Mouse (Mus musculus) G1E (cell line): ENCODE results near the gene Htr6. TPM values are rescaled to one million over a fixed set of nuclear protein-coding genes. Genes with fewer than 3 reads are reported as not detected.

ENCODE experiments used
- ATAC-seq: 2 replicates; pipeline ENCODE4 v1.8.0; 2016; ENCODE audit warnings: mild to moderate bottlenecking; ENCODE audit not compliant: insufficient number of reproducible peaks, poor library complexity, low FRiP score, severe bottlenecking; ENCODE audit errors: extremely low read depth
- DNase-seq: peaks from one replicate; pipeline ENCODE4 v3.0.0; 2012; ENCODE audit warnings: low spot score
- H3K27me3 ChIP-seq: 2 replicates; pipeline ENCODE4 v1.6.1; 2012; ENCODE audit warnings: mild to moderate bottlenecking, low read length, inconsistent platforms; ENCODE audit not compliant: insufficient read depth
- H3K36me3 ChIP-seq: replicated peaks from 2 replicates; pipeline ENCODE3; 2012; ENCODE audit warnings: mild to moderate bottlenecking, inconsistent platforms
- H3K4me1 ChIP-seq: 2 replicates; pipeline ENCODE4 v1.6.1; 2012; ENCODE audit warnings: low read depth, low read length, inconsistent platforms, mixed read lengths; ENCODE audit not compliant: insufficient read depth
- H3K4me3 ChIP-seq: 2 replicates; pipeline ENCODE4 v1.5.1; 2012; ENCODE audit warnings: low read depth, mild to moderate bottlenecking, inconsistent platforms, low read length, moderate library complexity, mixed read lengths
- H3K9me3 ChIP-seq: replicated peaks from 2 replicates; pipeline ENCODE4 v1.6.1; 2012; ENCODE audit warnings: inconsistent platforms
- CTCF ChIP-seq: IDR thresholded peaks from 2 replicates; pipeline ENCODE4 v1.5.1; 2012; ENCODE audit warnings: low read depth, low read length, inconsistent platforms, mixed read lengths
- GATA1 ChIP-seq: IDR thresholded peaks from 2 replicates; pipeline ENCODE4 v1.6.1; 2012; ENCODE audit warnings: borderline replicate concordance, low read length, inconsistent platforms, mixed read lengths
- GATA2 ChIP-seq: IDR thresholded peaks from 2 replicates; pipeline ENCODE4 v1.6.1; 2012; ENCODE audit warnings: low read depth, low read length, inconsistent platforms, borderline replicate concordance
- POLR2AphosphoS5 ChIP-seq: IDR thresholded peaks from 2 replicates; pipeline ENCODE4 v1.6.1; 2012; ENCODE audit warnings: low read depth, low read length, inconsistent platforms; ENCODE audit not compliant: insufficient replicate concordance
- TAL1 ChIP-seq: conservative IDR thresholded peaks from 2 replicates; pipeline ENCODE4 v1.6.1; 2012; ENCODE audit warnings: low read depth, low read length, inconsistent platforms, mixed read lengths
- polyA plus RNA-seq: library from polyadenylated mRNA; stranded (reverse); fragments of >175 nt; gene quantifications from 2 replicates; pipeline ENCODE4 v1.2.3, GENCODE M21; 2012
- total RNA-seq, 2 experiments: library from RNA; stranded (forward) in 1 of 2; stranded (reverse) in 1 of 2; fragments of 200-1000 nt in 1 of 2; fragments of >200 nt in 1 of 2; fragmentation: Nextera tagmentation in 1 of 2; gene quantifications; 2 replicates each; pipeline ENCODE4 v1.2.3; 2014 to 2017

Gene Htr6
- total and polyA plus RNA-seq, 3 experiments, result not detected

- DNase-seq, result no peak
- Histone ChIP-seq H3K36me3 (no peaks in the 10 kb centered on the region), H3K4me3 (no peak overlapping the region), H3K27me3 (peaks cover 44% of the 10 kb centered on the region), H3K4me1 (peaks cover 15% of the 10 kb centered on the region), H3K9me3 (no peaks in the 10 kb centered on the region)
- no peak for ATAC-seq
- TF ChIP-seq POLR2AphosphoS5 (no peak), GATA1 (no peak), TAL1 (no peak), GATA2 (no peak), CTCF (no peak)
Observed at GRCm38 (mm10) chr4:139081270-139081931, 6.0 kb upstream of the Htr6 start.

- no peaks in the 10 kb centered on the region; the same call in 1 of the 2 replicates for H3K9me3 ChIP-seq
- no peak for ATAC-seq
- no peak for DNase-seq
- no peak overlapping the region for H3K4me3 ChIP-seq
- TF ChIP-seq GATA1 (no peak), CTCF (no peak), GATA2 (no peak), TAL1 (no peak), POLR2AphosphoS5 (no peak)
- no peaks in the 10 kb centered on the region for H3K36me3 ChIP-seq
- peaks cover 42% of the 10 kb centered on the region for H3K27me3 ChIP-seq
- peaks cover 13% of the 10 kb centered on the region for H3K4me1 ChIP-seq
Observed at GRCm38 (mm10) chr4:139080259-139080658, 4.9 kb upstream of the Htr6 start.

- no peak for DNase-seq
- H3K9me3 ChIP-seq, result peaks cover 1% of the 10 kb centered on the region
- no peaks in the 10 kb centered on the region for H3K36me3 ChIP-seq
- H3K4me3 ChIP-seq, result no peak overlapping the region
- peaks cover 11% of the 10 kb centered on the region for H3K4me1 ChIP-seq
- ATAC-seq, result no peak
- H3K27me3 ChIP-seq, result peaks cover 37% of the 10 kb centered on the region
- no peak for TF ChIP-seq POLR2AphosphoS5
- no peak for TF ChIP-seq GATA1
- TF ChIP-seq GATA2, result no peak
- no peak for TF ChIP-seq CTCF
- no peak for TF ChIP-seq TAL1
Observed at GRCm38 (mm10) chr4:139079439-139079838, 4.1 kb upstream of the Htr6 start.

GRCm38 (mm10) chr4:139078726-139079125, 3.4 kb upstream of the Htr6 start:
- Histone ChIP-seq H3K4me3 (no peak overlapping the region), H3K9me3 (peaks cover 6% of the 10 kb centered on the region), H3K36me3 (no peaks in the 10 kb centered on the region), H3K27me3 (peaks cover 43% of the 10 kb centered on the region), H3K4me1 (peaks cover 11% of the 10 kb centered on the region)
- DNase-seq (no peak), ATAC-seq (0 out of 2 replicates have a peak, but pooled peaks have one; percentile 34)
- TF ChIP-seq POLR2AphosphoS5 (no peak), TAL1 (no peak), CTCF (no peak), GATA1 (no peak), GATA2 (no peak)

- DNase-seq, result no peak
- Histone ChIP-seq H3K4me3 (no peak overlapping the region), H3K36me3 (no peaks in the 10 kb centered on the region), H3K27me3 (peaks cover 41% of the 10 kb centered on the region), H3K4me1 (peaks cover 11% of the 10 kb centered on the region), H3K9me3 (peaks cover 6% of the 10 kb centered on the region)
- TF ChIP-seq GATA2, result no peak
- peak; percentile 33; the same call in 1 of the 2 replicates for TF ChIP-seq CTCF
- TF ChIP-seq TAL1, result no peak
- TF ChIP-seq POLR2AphosphoS5, result no peak
- no peak for TF ChIP-seq GATA1
- 0 out of 2 replicates have a peak, but pooled peaks have one; percentile 28 for ATAC-seq
Observed at GRCm38 (mm10) chr4:139078313-139078712, 2.9 kb upstream of the Htr6 start.

GRCm38 (mm10) chr4:139075915-139076314, 545 bp upstream of the Htr6 start:
- H3K27me3 ChIP-seq, result peaks cover 31% of the 10 kb centered on the region
- peaks cover 11% of the 10 kb centered on the region for H3K4me1 ChIP-seq
- no peak for TF ChIP-seq GATA1
- TF ChIP-seq CTCF, result no peak
- no peak for TF ChIP-seq GATA2
- TF ChIP-seq POLR2AphosphoS5, result no peak
- ATAC-seq, result no peak
- no peak for DNase-seq
- H3K9me3 ChIP-seq, result peaks cover 6% of the 10 kb centered on the region
- H3K36me3 ChIP-seq, result no peaks in the 10 kb centered on the region
- no peak overlapping the region for H3K4me3 ChIP-seq

GRCm38 (mm10) chr4:139074060-139074459, 1.3 kb downstream of the Htr6 start:
- H3K4me3 ChIP-seq, result peak overlapping the region; percentile 22; the same call in 1 of the 2 replicates
- no peak for TF ChIP-seq GATA2
- TF ChIP-seq TAL1, result no peak
- no peak for TF ChIP-seq POLR2AphosphoS5
- TF ChIP-seq GATA1, result no peak
- no peak for TF ChIP-seq CTCF
- DNase-seq (no peak), ATAC-seq (no peak)
- H3K9me3 ChIP-seq, result peaks cover 6% of the 10 kb centered on the region
- peaks cover 39% of the 10 kb centered on the region for H3K27me3 ChIP-seq
- no peaks in the 10 kb centered on the region for H3K36me3 ChIP-seq
- peaks cover 10% of the 10 kb centered on the region for H3K4me1 ChIP-seq
